Mouse (Mus musculus) liver, adult 2 months (tissue): ENCODE data around the gene Gm20721. TPM values are rescaled to one million over a fixed set of nuclear protein-coding genes. Genes with fewer than 3 reads are reported as not detected.

Source experiments
- DNase-seq: peaks from one replicate; pipeline ENCODE4 v3.0.0-alpha.2; 2011; ENCODE audit warnings: low read depth, low spot score; ENCODE audit errors: extremely low read depth
- H3K27ac ChIP-seq: fragments of 200-500 bp; replicated peaks from 2 replicates; pipeline ENCODE4 v1.5.1; 2012; ENCODE audit warnings: low read depth, mild to moderate bottlenecking, control low read depth, inconsistent platforms, low read length; ENCODE audit not compliant: insufficient read depth
- H3K27me3 ChIP-seq: fragments of 200-500 bp; 2 replicates; pipeline ENCODE4 v1.6.1; 2012; ENCODE audit warnings: mild to moderate bottlenecking, moderate library complexity, low read length, inconsistent platforms; ENCODE audit not compliant: control insufficient read depth, insufficient read depth
- H3K36me3 ChIP-seq: fragments of 200-500 bp; 2 replicates; pipeline ENCODE4 v1.6.1; 2012; ENCODE audit warnings: low read length, inconsistent platforms; ENCODE audit not compliant: control insufficient read depth, insufficient read depth
- H3K4me1 ChIP-seq: fragments of 200-500 bp; 2 replicates; pipeline ENCODE4 v1.6.1; 2011; ENCODE audit warnings: low read length; ENCODE audit not compliant: control insufficient read depth, insufficient read depth
- H3K4me3 ChIP-seq: fragments of 200-500 bp; 2 replicates; pipeline ENCODE4 v1.5.1; 2011; ENCODE audit warnings: low read depth, mild to moderate bottlenecking, control low read depth, low read length, moderate library complexity; ENCODE audit not compliant: insufficient read depth
- H3K79me2 ChIP-seq: fragments of 200-500 bp; 2 replicates; pipeline ENCODE4 v1.6.1; 2012; ENCODE audit warnings: inconsistent platforms, mild to moderate bottlenecking, low read length, moderate library complexity; ENCODE audit not compliant: control insufficient read depth, insufficient read depth
- H3K9ac ChIP-seq: fragments of 200-500 bp; 2 replicates; pipeline ENCODE4 v1.6.1; 2012; ENCODE audit warnings: low read depth, mild to moderate bottlenecking, control low read depth, inconsistent platforms, low read length
- CTCF ChIP-seq: fragments of 200-500 bp; IDR thresholded peaks from 2 replicates; pipeline ENCODE4 v1.5.1; 2011; ENCODE audit warnings: low read depth, low read length, control low read depth
- POLR2A ChIP-seq: fragments of 200-500 bp; IDR thresholded peaks from 2 replicates; pipeline ENCODE4 v1.6.1; 2011; ENCODE audit warnings: low read length, control low read depth; ENCODE audit not compliant: insufficient read depth; ENCODE audit errors: extremely low read depth
- WGBS: fragments of 180-500 bp; shearing (Covaris S2); methylation state at CpG from one replicate; pipeline ENCODE4 v1.1.7; 2018; 5-methylcytosine and 5-hydroxymethylcytosine counted together
- polyA plus RNA-seq: library from polyadenylated mRNA; depleted of rRNA; stranded (reverse); fragments of >200 nt; gene quantifications from 2 replicates; pipeline ENCODE4 v1.2.3, GENCODE M21; 2012
- total RNA-seq: library from RNA; depleted of rRNA; stranded (reverse); fragments of >200 nt; gene quantifications from 2 replicates; pipeline ENCODE4 v1.2.3, GENCODE M21; 2014

Gm20721 gene
- total and polyA plus RNA-seq, 2 experiments: 0.31 TPM; not detected in 1

DNA sequence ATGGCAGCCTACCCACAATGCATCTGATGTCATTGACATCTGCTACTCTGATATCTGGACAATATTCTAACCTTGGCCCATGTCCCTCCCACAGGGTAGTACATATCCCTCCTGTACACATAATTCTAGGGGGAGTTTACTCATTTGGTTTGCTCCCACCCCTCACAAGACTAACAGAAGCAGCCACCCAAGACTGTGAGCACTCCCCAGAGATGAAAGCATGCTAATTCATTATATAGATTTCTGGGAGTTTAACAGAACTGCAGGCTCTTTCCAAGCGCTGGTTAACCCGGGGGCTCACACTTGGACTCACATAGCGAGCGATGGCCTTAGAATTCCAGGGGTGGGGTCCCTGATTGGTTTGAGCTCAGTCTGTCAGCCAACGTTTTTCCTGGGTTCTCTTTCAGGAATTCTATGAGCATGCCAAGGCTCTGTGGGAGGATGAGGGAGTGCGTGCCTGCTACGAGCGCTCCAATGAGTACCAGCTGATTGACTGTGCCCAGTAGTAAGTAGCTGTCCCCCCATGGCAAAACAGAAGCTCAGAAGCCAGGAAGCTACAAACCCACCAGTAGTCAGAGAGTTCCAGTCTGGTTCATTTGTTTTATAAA is 3.6 kb downstream of the Gm20721 start:
- Histone ChIP-seq H3K4me3 (no peak overlapping the region), H3K27ac (peak overlapping the region; percentile 27), H3K36me3 (peaks cover 23% of the 10 kb centered on the region), H3K9ac (no peak overlapping the region), H3K79me2 (peaks cover 29% of the 10 kb centered on the region; the same call in 1 of the 2 replicates), H3K4me1 (peaks cover 6% of the 10 kb centered on the region), H3K27me3 (no peaks in the 10 kb centered on the region)
- no peak for DNase-seq
- WGBS: 78% methylated on average over 8 of the region's 8 CpGs
- no peak for TF ChIP-seq POLR2A
- TF ChIP-seq CTCF: no peak

GRCm38 (mm10) chr2:174340893-174341580 is 5.5 kb downstream of the Gm20721 start:
- H3K36me3 ChIP-seq: peaks cover 18% of the 10 kb centered on the region; the same call in 1 of the 2 replicates
- WGBS: 73% methylated on average over 4 of the region's 4 CpGs

DNA sequence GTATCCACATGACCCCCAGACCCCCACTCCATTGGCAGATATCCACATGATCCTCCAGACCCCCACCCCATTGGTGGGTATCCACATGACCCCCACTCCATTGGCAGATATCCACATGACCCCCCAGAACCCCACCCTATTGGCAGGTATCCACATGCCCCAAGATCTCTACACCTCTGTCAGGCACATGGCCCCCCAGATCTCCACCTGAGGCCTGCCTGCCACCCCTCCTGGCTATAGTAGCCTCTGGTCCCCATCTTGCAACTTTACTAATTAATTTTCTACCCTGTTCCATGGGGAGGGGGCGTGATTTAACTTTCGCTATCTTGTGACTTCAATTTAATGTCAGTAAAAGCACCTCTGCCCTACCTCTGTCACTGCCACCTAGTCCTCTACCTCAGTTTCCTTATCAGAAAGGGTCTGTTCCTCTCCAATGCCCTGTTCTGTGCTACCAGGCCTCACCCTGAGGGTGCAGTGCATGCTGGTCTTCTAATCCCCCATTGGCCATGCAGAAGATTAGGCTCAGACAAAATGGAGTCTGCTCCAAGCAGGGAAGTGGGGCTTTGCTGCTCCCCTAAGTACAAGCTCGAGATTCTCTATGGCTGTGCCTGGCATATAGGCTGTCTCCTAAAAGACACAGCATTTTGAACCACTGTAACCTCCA is 6.2 kb downstream of the Gm20721 start:
- Histone ChIP-seq H3K4me1 (peaks cover 6% of the 10 kb centered on the region), H3K9ac (no peak overlapping the region), H3K27ac (no peak overlapping the region), H3K4me3 (no peak overlapping the region), H3K36me3 (peaks cover 11% of the 10 kb centered on the region; the same call in 1 of the 2 replicates), H3K79me2 (peaks cover 41% of the 10 kb centered on the region; the same call in 1 of the 2 replicates), H3K27me3 (no peaks in the 10 kb centered on the region)
- TF ChIP-seq CTCF: no peak
- TF ChIP-seq POLR2A: no peak
- no peak for DNase-seq
- WGBS: 83% methylated on average over 3 of the region's 3 CpGs

More at GRCm38 (mm10) chr2:174340893-174341580, 5.5 kb downstream of the Gm20721 start:
- TF ChIP-seq CTCF (no peak), POLR2A (no peak)
- Histone ChIP-seq H3K9ac (no peak overlapping the region), H3K79me2 (peaks cover 41% of the 10 kb centered on the region; the same call in 1 of the 2 replicates), H3K27ac (no peak overlapping the region), H3K27me3 (no peaks in the 10 kb centered on the region), H3K4me1 (peaks cover 6% of the 10 kb centered on the region), H3K4me3 (no peak overlapping the region)
- DNase-seq: no peak

- no peak for TF ChIP-seq POLR2A
- TF ChIP-seq CTCF: no peak
- H3K27me3 ChIP-seq: no peaks in the 10 kb centered on the region
- peaks cover 45% of the 10 kb centered on the region for H3K79me2 ChIP-seq
- no peak for DNase-seq
- H3K9ac ChIP-seq: no peak overlapping the region
- H3K4me3 ChIP-seq: no peak overlapping the region
- peaks cover 5% of the 10 kb centered on the region; the same call in 1 of the 2 replicates for H3K36me3 ChIP-seq
- H3K4me1 ChIP-seq: peaks cover 6% of the 10 kb centered on the region
- no peak overlapping the region for H3K27ac ChIP-seq
- 100% methylated on average over 1 of the region's 1 CpGs for WGBS
Measured at GRCm38 (mm10) chr2:174339701-174340100, 6.8 kb downstream of the Gm20721 start.

- peaks cover 11% of the 10 kb centered on the region for H3K4me1 ChIP-seq
- H3K27me3 ChIP-seq: no peaks in the 10 kb centered on the region
- no peak overlapping the region for H3K9ac ChIP-seq
- WGBS: 86% methylated on average over 13 of the region's 13 CpGs
- no peak for TF ChIP-seq CTCF
- no peak for TF ChIP-seq POLR2A
- no peak for DNase-seq
- peaks cover 3% of the 10 kb centered on the region; the same call in 1 of the 2 replicates for H3K36me3 ChIP-seq
- peaks cover 61% of the 10 kb centered on the region for H3K79me2 ChIP-seq
- H3K4me3 ChIP-seq: no peak overlapping the region
- no peak overlapping the region for H3K27ac ChIP-seq
Measured at GRCm38 (mm10) chr2:174337275-174337674, 9.2 kb downstream of the Gm20721 start.
